Mouse (Mus musculus) retina, postnatal 1 day (tissue): ENCODE results near the gene Vps11.
"Not testable (repeated sequence)": the region's sequence is repeated elsewhere in the genome, so short reads cannot be mapped to it uniquely, and the experiment has no call there.

Experiments
- DNase-seq: peaks from one replicate; pipeline ENCODE4 v3.0.0-alpha.2; 2012

Vps11 gene

GRCm38 (mm10) chr9:44334396-44335330 lies 26.8 kb downstream of the Vps11 start, which contains the start of gene H2afx:
H2afx (plus strand) TSS chr9:44334694.
- peak; percentile 100 for DNase-seq

GRCm38 (mm10) chr9:44332918-44333638 lies 28.4 kb downstream of the Vps11 start:
- no peak for DNase-seq

- no peak for DNase-seq
Observed at GRCm38 (mm10) chr9:44330736-44331135, 30.7 kb downstream of the Vps11 start.

GRCm38 (mm10) chr9:44327926-44328325 lies 33.5 kb downstream of the Vps11 start:
- no peak for DNase-seq

- peak; percentile 36 for DNase-seq
Observed at GRCm38 (mm10) chr9:44327064-44327711, 34.3 kb downstream of the Vps11 start.

GRCm38 (mm10) chr9:44326371-44327063 lies 35.0 kb downstream of the Vps11 start:
- peak; percentile 94 for DNase-seq

- no peak for DNase-seq
Observed at GRCm38 (mm10) chr9:44325768-44326370, 35.6 kb downstream of the Vps11 start, which contains the start of gene Dpagt1. Dpagt1 (plus strand) TSS chr9:44326019.

GRCm38 (mm10) chr9:44325032-44325767 lies 36.3 kb downstream of the Vps11 start:
- not testable (repeated sequence) for DNase-seq

- DNase-seq, result no peak
Observed at GRCm38 (mm10) chr9:44324147-44324546, 37.3 kb downstream of the Vps11 start.

- DNase-seq, result not testable (repeated sequence)
Observed at GRCm38 (mm10) chr9:44323656-44324055, 37.8 kb downstream of the Vps11 start.

- DNase-seq, result no peak
Observed at GRCm38 (mm10) chr9:44320799-44321133, 40.7 kb downstream of the Vps11 start.

GRCm38 (mm10) chr9:44319887-44320798 lies 41.3 kb downstream of the Vps11 start, which contains the start of gene C2cd2l:
C2cd2l (minus strand) TSS chr9:44320285.
- DNase-seq, result peak; percentile 97

GRCm38 (mm10) chr9:44319105-44319886 lies 42.2 kb downstream of the Vps11 start:
- peak; percentile 37 for DNase-seq

- no peak for DNase-seq
Observed at GRCm38 (mm10) chr9:44318826-44319095, 42.7 kb downstream of the Vps11 start.

GRCm38 (mm10) chr9:44318076-44318825 lies 43.2 kb downstream of the Vps11 start:
- DNase-seq, result peak; percentile 69

- DNase-seq, result no peak
Observed at GRCm38 (mm10) chr9:44317452-44317851, 44.0 kb downstream of the Vps11 start.

- DNase-seq, result no peak
Observed at GRCm38 (mm10) chr9:44314910-44315309, 46.6 kb downstream of the Vps11 start.

GRCm38 (mm10) chr9:44314257-44314547 lies 47.3 kb downstream of the Vps11 start:
- peak; percentile 74 for DNase-seq
